Mouse (Mus musculus) myocyte (in vitro differentiated cells): ENCODE data around the gene Kif16b. TPM values are rescaled to one million over a fixed set of nuclear protein-coding genes. Genes with fewer than 3 reads are reported as not detected.

Experiments used
- H3K27me3 ChIP-seq: one replicate; pipeline ENCODE4 v1.6.1; 2011; ENCODE audit not compliant: control insufficient read depth, insufficient read depth, insufficient read length
- H3K36me3 ChIP-seq: one replicate; pipeline ENCODE4 v1.6.1; 2011; ENCODE audit not compliant: control insufficient read depth, insufficient read depth
- H3K4me2 ChIP-seq: one replicate; pipeline ENCODE4 v1.6.1; 2011; ENCODE audit warnings: low read depth, control low read depth
- H3K4me3 ChIP-seq: one replicate; pipeline ENCODE4 v1.5.1; 2011; ENCODE audit warnings: mild to moderate bottlenecking, control low read depth, moderate library complexity
- H3K79me2 ChIP-seq: one replicate; pipeline ENCODE4 v1.6.1; 2011; ENCODE audit not compliant: control insufficient read depth, insufficient read depth
- H3ac ChIP-seq: one replicate; pipeline ENCODE4 v1.6.1; 2011; ENCODE audit not compliant: control insufficient read depth, insufficient read length
- CEBPB ChIP-seq: IDR thresholded peaks from 2 replicates; pipeline ENCODE4 v1.6.1; 2011; ENCODE audit warnings: mild to moderate bottlenecking, moderate library complexity; ENCODE audit not compliant: poor library complexity, insufficient read depth, severe bottlenecking
- E2F4 ChIP-seq: IDR thresholded peaks from one replicate; pipeline ENCODE4 v1.6.1; 2011; ENCODE audit warnings: mild to moderate bottlenecking, control low read depth, moderate library complexity; ENCODE audit not compliant: insufficient read depth
- MAX ChIP-seq: IDR thresholded peaks from one replicate; pipeline ENCODE4 v1.6.1; 2011; ENCODE audit warnings: low read depth, mild to moderate bottlenecking, control low read depth
- MYOD1 ChIP-seq, 3 experiments: IDR thresholded peaks; one replicate each; pipeline ENCODE4 v1.6.1; 2011; ENCODE audit warnings: control low read depth in 2 of 3, low read depth in 2 of 3, mild to moderate bottlenecking in 2 of 3, moderate library complexity in 1 of 3; ENCODE audit not compliant: insufficient read length in 2 of 3, control insufficient read depth in 1 of 3
- MYOG ChIP-seq, 3 experiments: IDR thresholded peaks; one replicate each; pipeline ENCODE4 v1.6.1; 2011; ENCODE audit warnings: control low read depth in 2 of 3, low read depth in 2 of 3, mild to moderate bottlenecking in 2 of 3; ENCODE audit not compliant: insufficient read length in 2 of 3, control insufficient read depth in 1 of 3, insufficient read depth in 1 of 3
- POLR2A ChIP-seq: IDR thresholded peaks from one replicate; pipeline ENCODE4 v1.6.1; 2011; ENCODE audit warnings: low read depth, mild to moderate bottlenecking, control low read depth, moderate library complexity; ENCODE audit not compliant: insufficient read length
- POLR2AphosphoS2 ChIP-seq: IDR thresholded peaks from one replicate; pipeline ENCODE4 v1.6.1; 2011; ENCODE audit warnings: low read depth, control low read depth; ENCODE audit not compliant: insufficient read length
- REST ChIP-seq: IDR thresholded peaks from one replicate; pipeline ENCODE4 v1.6.1; 2011; ENCODE audit warnings: mild to moderate bottlenecking, control low read depth, moderate library complexity; ENCODE audit not compliant: insufficient read depth, insufficient read length
- SRF ChIP-seq: IDR thresholded peaks from one replicate; pipeline ENCODE4 v1.6.1; 2011; ENCODE audit warnings: low read depth; ENCODE audit not compliant: control insufficient read depth, insufficient read length
- TCF12 ChIP-seq: IDR thresholded peaks from one replicate; pipeline ENCODE4 v1.6.1; 2011; ENCODE audit warnings: mild to moderate bottlenecking, control low read depth; ENCODE audit not compliant: poor library complexity, insufficient read depth, severe bottlenecking
- TCF3 ChIP-seq: IDR thresholded peaks from one replicate; pipeline ENCODE4 v1.6.1; 2011; ENCODE audit warnings: low read depth, control low read depth; ENCODE audit not compliant: insufficient read length
- USF1 ChIP-seq: IDR thresholded peaks from one replicate; pipeline ENCODE4 v1.6.1; 2011; ENCODE audit warnings: low read depth, mild to moderate bottlenecking, control low read depth, moderate library complexity
- polyA plus RNA-seq: library from polyadenylated mRNA; unstranded; fragments of >200 nt; fragmentation: generic; extraction: Trizol; gene quantifications from one replicate; pipeline ENCODE4 v1.2.1, GENCODE M21; 2012; ENCODE audit warnings: missing spikeins

Kif16b gene
- polyA plus RNA-seq, 1 experiment: 3.3 TPM

- H3K27me3 ChIP-seq: no peaks in the 10 kb centered on the region
- H3K79me2 ChIP-seq: no peaks in the 10 kb centered on the region
- H3ac ChIP-seq: no peak overlapping the region
- H3K4me2 ChIP-seq: no peak overlapping the region
- TF ChIP-seq MYOG (IDR thresholded peaks at IDR 0.05; ENCODE audit: control insufficient read depth in 1 of 3, insufficient read depth in 1 of 3, insufficient read length in 2 of 3, low read depth in 2 of 3) (no peak), CEBPB (0 out of 2 replicates have a peak, but pooled peaks have one; percentile 16)
- no peak overlapping the region for H3K4me3 ChIP-seq
- H3K36me3 ChIP-seq: no peaks in the 10 kb centered on the region
Observed at GRCm38 (mm10) chr2:142599235-142599634, 302.1 kb downstream of the Kif16b start.

GRCm38 (mm10) chr2:142596176-142597170 lies 304.9 kb downstream of the Kif16b start:
- no peak overlapping the region for H3ac ChIP-seq
- no peak for TF ChIP-seq MAX
- no peak for TF ChIP-seq E2F4
- TF ChIP-seq MYOD1 (IDR thresholded peaks at IDR 0.05; ENCODE audit: control insufficient read depth in 1 of 3, insufficient read length in 2 of 3, low read depth in 2 of 3): no peak
- no peak for TF ChIP-seq POLR2AphosphoS2
- no peak for TF ChIP-seq TCF12
- no peak for TF ChIP-seq CEBPB
- TF ChIP-seq TCF3: no peak
- TF ChIP-seq POLR2A: no peak
- no peak for TF ChIP-seq MYOG (IDR thresholded peaks at IDR 0.05; ENCODE audit: control insufficient read depth in 1 of 3, insufficient read depth in 1 of 3, insufficient read length in 2 of 3, low read depth in 2 of 3)
- no peaks in the 10 kb centered on the region for H3K27me3 ChIP-seq
- no peak overlapping the region for H3K4me3 ChIP-seq
- no peaks in the 10 kb centered on the region for H3K79me2 ChIP-seq
- H3K4me2 ChIP-seq: no peak overlapping the region
- H3K36me3 ChIP-seq: no peaks in the 10 kb centered on the region

DNA sequence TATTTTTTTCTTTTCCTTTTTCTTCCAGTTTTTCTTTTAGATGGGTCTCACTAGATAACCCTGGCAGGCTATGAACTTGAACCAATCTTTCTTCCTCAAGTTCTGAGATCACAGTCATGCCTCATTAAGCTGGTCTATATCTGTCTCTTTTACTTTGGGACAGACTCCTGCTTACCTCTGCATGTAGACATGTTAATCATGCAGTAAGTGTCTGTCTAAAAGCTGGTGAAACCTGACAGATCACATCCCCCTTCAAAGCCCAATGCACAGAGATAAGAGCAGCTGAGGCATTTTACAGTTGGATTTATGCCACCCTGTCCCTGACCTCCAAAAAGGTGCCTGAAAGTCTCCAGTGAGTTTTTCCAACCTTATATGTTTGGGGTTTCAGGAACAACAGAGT lies 310.4 kb downstream of the Kif16b start:
- Histone ChIP-seq H3K4me3 (no peak overlapping the region), H3K36me3 (no peaks in the 10 kb centered on the region), H3K4me2 (no peak overlapping the region), H3K27me3 (no peaks in the 10 kb centered on the region), H3ac (no peak overlapping the region), H3K79me2 (no peaks in the 10 kb centered on the region)
- TF ChIP-seq TCF12 (no peak), TCF3 (no peak), MYOG (IDR thresholded peaks at IDR 0.05; ENCODE audit: control insufficient read depth in 1 of 3, insufficient read depth in 1 of 3, insufficient read length in 2 of 3, low read depth in 2 of 3) (no peak), POLR2A (no peak), SRF (no peak), MAX (no peak)

DNA sequence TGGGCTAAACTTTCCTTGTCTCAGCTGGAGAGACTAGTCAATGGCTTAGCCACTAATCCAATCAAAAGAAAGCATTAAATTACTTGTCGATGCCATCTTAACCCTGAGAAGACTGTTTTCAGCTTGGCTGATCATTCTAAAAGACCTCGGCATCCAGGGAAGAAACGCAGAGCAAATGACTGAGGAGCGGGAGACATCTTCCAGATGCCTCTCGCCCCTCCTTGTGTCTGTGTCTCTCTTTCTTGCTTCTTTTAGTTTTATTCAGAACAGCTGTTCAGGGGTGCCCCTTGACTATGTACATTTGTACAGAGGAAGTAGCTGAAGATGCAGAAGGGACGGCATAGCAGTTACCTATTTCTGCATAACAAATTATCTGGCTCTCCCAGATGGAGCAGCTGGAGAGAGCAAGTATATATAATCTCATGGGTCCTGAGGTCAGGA lies 311.0 kb downstream of the Kif16b start:
- Histone ChIP-seq H3K79me2 (no peaks in the 10 kb centered on the region), H3ac (no peak overlapping the region), H3K36me3 (no peaks in the 10 kb centered on the region), H3K4me2 (no peak overlapping the region), H3K4me3 (no peak overlapping the region), H3K27me3 (no peaks in the 10 kb centered on the region)
- no peak for TF ChIP-seq MYOG (IDR thresholded peaks at IDR 0.05; ENCODE audit: control insufficient read depth in 1 of 3, insufficient read depth in 1 of 3, insufficient read length in 2 of 3, low read depth in 2 of 3)
- TF ChIP-seq E2F4: no peak
- no peak for TF ChIP-seq SRF
- TF ChIP-seq TCF12: no peak
- TF ChIP-seq MYOD1 (IDR thresholded peaks at IDR 0.05; ENCODE audit: control insufficient read depth in 1 of 3, insufficient read length in 2 of 3, low read depth in 2 of 3): no peak
- TF ChIP-seq REST: no peak
- TF ChIP-seq TCF3: no peak
- no peak for TF ChIP-seq CEBPB

- TF ChIP-seq E2F4 (no peak), USF1 (no peak), MAX (no peak), MYOG (IDR thresholded peaks at IDR 0.05; ENCODE audit: control insufficient read depth in 1 of 3, insufficient read depth in 1 of 3, insufficient read length in 2 of 3, low read depth in 2 of 3) (no peak), POLR2AphosphoS2 (no peak), SRF (no peak), POLR2A (no peak), REST (no peak), TCF3 (no peak), MYOD1 (IDR thresholded peaks at IDR 0.05; ENCODE audit: control insufficient read depth in 1 of 3, insufficient read length in 2 of 3, low read depth in 2 of 3) (no peak), TCF12 (no peak), CEBPB (no peak)
- H3K27me3 ChIP-seq: no peaks in the 10 kb centered on the region
- no peak overlapping the region for H3K4me2 ChIP-seq
- no peaks in the 10 kb centered on the region for H3K36me3 ChIP-seq
- no peak overlapping the region for H3K4me3 ChIP-seq
- no peaks in the 10 kb centered on the region for H3K79me2 ChIP-seq
- no peak overlapping the region for H3ac ChIP-seq
Observed at GRCm38 (mm10) chr2:142589403-142590283, 311.7 kb downstream of the Kif16b start.
